Comparison of ENCODE assay signal across 8 mouse cellular contexts in genomic region chr19:4214771-4215450, GRCm38 (mm10). TPM values are rescaled to one million over a fixed set of nuclear protein-coding genes. Genes with fewer than 3 reads are reported as not detected.
DNase-seq lines count a peak whose midpoint lies in the region; ATAC-seq lines count a peak whose summit lies in the region.

No protein-coding gene starts in this region.

- peak overlapping the region; percentile 86 for H3K4me3 ChIP-seq in embryonic facial prominence, embryonic 14.5 days (ENCODE audit: low read depth, low read length)
- H3K4me3 ChIP-seq in lung, embryonic 15.5 days = peak overlapping the region; percentile 83
- peak overlapping the region; percentile 57 for H3K4me3 ChIP-seq in stomach, embryonic 15.5 days (replicated peaks)

- no peaks in the 10 kb centered on the region for H3K9me3 ChIP-seq in embryonic facial prominence, embryonic 14.5 days (ENCODE audit: control insufficient read depth, low read length)
- H3K9me3 ChIP-seq in lung, embryonic 15.5 days = no peaks in the 10 kb centered on the region
- H3K9me3 ChIP-seq in stomach, embryonic 15.5 days = no peaks in the 10 kb centered on the region

- H3K36me3 ChIP-seq in embryonic facial prominence, embryonic 14.5 days (ENCODE audit: control insufficient read depth, insufficient read depth, low read length) = no peaks in the 10 kb centered on the region
- no peaks in the 10 kb centered on the region for H3K36me3 ChIP-seq in lung, embryonic 15.5 days
- H3K36me3 ChIP-seq in stomach, embryonic 15.5 days = no peaks in the 10 kb centered on the region

- 0% methylated on average over 14 of the region's 81 CpGs for WGBS in embryonic facial prominence, embryonic 14.5 days
- WGBS in lung, embryonic 15.5 days = 0% methylated on average over 40 of the region's 81 CpGs
- WGBS in stomach, embryonic 15.5 days = under 1% methylated on average over 63 of the region's 81 CpGs

- ATAC-seq in embryonic facial prominence, embryonic 14.5 days (ENCODE audit: low read depth) = peak; percentile 34
- ATAC-seq in lung, embryonic 15.5 days (ENCODE audit: borderline replicate concordance, extremely low read depth, low FRiP score, low TSS enrichment) = peak; percentile 53
- ATAC-seq in stomach, embryonic 15.5 days (ENCODE audit: insufficient read depth, low FRiP score, low read depth) = peak; percentile 25; the same call in 1 of the 2 replicates

- H3K27ac ChIP-seq in embryonic facial prominence, embryonic 14.5 days (replicated peaks; ENCODE audit: low read depth, low read length) = peak overlapping the region; percentile 95
- H3K27ac ChIP-seq in lung, embryonic 15.5 days = peak overlapping the region; percentile 93
- H3K27ac ChIP-seq in stomach, embryonic 15.5 days = peak overlapping the region; percentile 92

- peak overlapping the region; percentile 92 for H3K9ac ChIP-seq in embryonic facial prominence, embryonic 14.5 days (ENCODE audit: low read depth, low read length)
- peak overlapping the region; percentile 97 for H3K9ac ChIP-seq in lung, embryonic 15.5 days
- peak overlapping the region; percentile 91 for H3K9ac ChIP-seq in stomach, embryonic 15.5 days

- DNase-seq in thymus, postnatal 14 days = peak; percentile 30
- DNase-seq in thymus, postnatal 10 days (ENCODE audit: low spot score in 2 of 2) = no peak
- DNase-seq in embryonic facial prominence, embryonic 14.5 days (ENCODE audit: low spot score) = no peak
- peak; percentile 56 for DNase-seq in induced T-regulatory cell, adult 2 months (ENCODE audit: low read depth)
- no peak for DNase-seq in right cerebral cortex, postnatal 14 days
- no peak for DNase-seq in layer of hippocampus, postnatal 36 days

- H3K27me3 ChIP-seq in embryonic facial prominence, embryonic 14.5 days (replicated peaks; ENCODE audit: control insufficient read depth, insufficient read depth, low read length) = no peaks in the 10 kb centered on the region
- no peaks in the 10 kb centered on the region for H3K27me3 ChIP-seq in lung, embryonic 15.5 days
- H3K27me3 ChIP-seq in stomach, embryonic 15.5 days (replicated peaks) = no peaks in the 10 kb centered on the region

- H3K4me2 ChIP-seq in embryonic facial prominence, embryonic 14.5 days (ENCODE audit: low read depth, low read length) = peak overlapping the region; percentile 84
- peak overlapping the region; percentile 99 for H3K4me2 ChIP-seq in lung, embryonic 15.5 days
- peak overlapping the region; percentile 92 for H3K4me2 ChIP-seq in stomach, embryonic 15.5 days

- peaks cover 51% of the 10 kb centered on the region for H3K4me1 ChIP-seq in embryonic facial prominence, embryonic 14.5 days (ENCODE audit: control insufficient read depth, insufficient read depth, low read length)
- peaks cover 53% of the 10 kb centered on the region for H3K4me1 ChIP-seq in lung, embryonic 15.5 days
- H3K4me1 ChIP-seq in stomach, embryonic 15.5 days = peaks cover 45% of the 10 kb centered on the region

RNA-seq across cellular contexts. Expression of gene AC109138.7, which starts 0.8 kb away (rescaled TPM):
- not detected in 2 replicates for polyA plus RNA-seq in embryonic facial prominence, embryonic 14.5 days (2014; fragmentation: Nextera tagmentation; extraction: Ambion mirVana)
- not detected in 2 replicates for polyA plus RNA-seq in lung, embryonic 15.5 days (2015; fragmentation: Nextera tagmentation; extraction: Ambion mirVana)
- polyA plus RNA-seq in stomach, embryonic 15.5 days (2015; fragmentation: Nextera tagmentation; extraction: Ambion mirVana) = not detected in 2 replicates
- total RNA-seq in layer of hippocampus, postnatal 36 days (2021) = not detected

RNA-seq across cellular contexts. Expression of gene Clcf1, which starts 0.9 kb away (rescaled TPM):
- 6.0 and 6.3 TPM in 2 replicates for polyA plus RNA-seq in embryonic facial prominence, embryonic 14.5 days (2014; fragmentation: Nextera tagmentation; extraction: Ambion mirVana)
- polyA plus RNA-seq in lung, embryonic 15.5 days (2015; fragmentation: Nextera tagmentation; extraction: Ambion mirVana) = 4.7 and 5.5 TPM in 2 replicates
- polyA plus RNA-seq in stomach, embryonic 15.5 days (2015; fragmentation: Nextera tagmentation; extraction: Ambion mirVana) = 5.4 and 6.2 TPM in 2 replicates
- under 1 TPM; 0.32 to 0.83 TPM for total RNA-seq in layer of hippocampus, postnatal 36 days (2021)

RNA-seq across cellular contexts. Expression of gene Rad9a, which starts 13.4 kb away (rescaled TPM):
- 28.9 and 32.4 TPM in 2 replicates for polyA plus RNA-seq in embryonic facial prominence, embryonic 14.5 days (2014; fragmentation: Nextera tagmentation; extraction: Ambion mirVana)
- polyA plus RNA-seq in lung, embryonic 15.5 days (2015; fragmentation: Nextera tagmentation; extraction: Ambion mirVana) = 32.5 and 34.7 TPM in 2 replicates
- polyA plus RNA-seq in stomach, embryonic 15.5 days (2015; fragmentation: Nextera tagmentation; extraction: Ambion mirVana) = 25.4 and 27.4 TPM in 2 replicates
- 1 to 10 TPM; 5.5 to 7.1 TPM for total RNA-seq in layer of hippocampus, postnatal 36 days (2021)

RNA-seq across cellular contexts. Expression of gene Pold4, which starts 16.8 kb away (rescaled TPM):
- polyA plus RNA-seq in embryonic facial prominence, embryonic 14.5 days (2014; fragmentation: Nextera tagmentation; extraction: Ambion mirVana) = 28.1 and 31.3 TPM in 2 replicates
- polyA plus RNA-seq in lung, embryonic 15.5 days (2015; fragmentation: Nextera tagmentation; extraction: Ambion mirVana) = 27.6 and 32.4 TPM in 2 replicates
- polyA plus RNA-seq in stomach, embryonic 15.5 days (2015; fragmentation: Nextera tagmentation; extraction: Ambion mirVana) = 26.7 and 36.4 TPM in 2 replicates
- total RNA-seq in layer of hippocampus, postnatal 36 days (2021) = 10 to 100 TPM; 12.4 to 16.6 TPM

RNA-seq across cellular contexts. Expression of gene Ppp1ca, which starts 23.0 kb away (rescaled TPM):
- polyA plus RNA-seq in embryonic facial prominence, embryonic 14.5 days (2014; fragmentation: Nextera tagmentation; extraction: Ambion mirVana) = 744 and 800 TPM in 2 replicates
- polyA plus RNA-seq in lung, embryonic 15.5 days (2015; fragmentation: Nextera tagmentation; extraction: Ambion mirVana) = 974 TPM in 2 replicates
- 745 and 766 TPM in 2 replicates for polyA plus RNA-seq in stomach, embryonic 15.5 days (2015; fragmentation: Nextera tagmentation; extraction: Ambion mirVana)
- total RNA-seq in layer of hippocampus, postnatal 36 days (2021) = 100 to 1,000 TPM; 255 to 265 TPM

Comparison
In these comparisons a context has a peak if more than half of its experiments do, and no peak if none do; other contexts are left out.
1. DNase-seq: peak in thymus, postnatal 14 days (single experiment) and induced T-regulatory cell, adult 2 months (single experiment); none in thymus, postnatal 10 days (0 of 2), embryonic facial prominence, embryonic 14.5 days (single experiment), right cerebral cortex, postnatal 14 days (single experiment) and layer of hippocampus, postnatal 36 days (0 of 2).
2. Peak in every context shown above with its lines, with median percentiles within 50 percentile points of each other: ATAC-seq, H3K27ac ChIP-seq, H3K4me2 ChIP-seq, H3K4me3 ChIP-seq and H3K9ac ChIP-seq.